Mouse (Mus musculus): ENCODE measurements around the gene Zbtb8a.
"Not testable (repeated sequence)": the region's sequence is repeated elsewhere in the genome, so short reads cannot be mapped to it uniquely, and the experiment has no call there.

Gene Zbtb8a

GRCm38 (mm10) chr4:129377601-129378390 lies at the start of gene Zbtb8a:
Gene Zbtb8a (minus strand): TSS chr4:129378116.
- in situ Hi-C loops (cut with MboI; ENCODE audit: low sequenced_read_pairs), result no loop called here

GRCm38 (mm10) chr4:129418321-129418720 lies 40.4 kb upstream of the Zbtb8a start:
- in situ Hi-C loops (cut with MboI; ENCODE audit: low sequenced_read_pairs), result no loop called here

DNA sequence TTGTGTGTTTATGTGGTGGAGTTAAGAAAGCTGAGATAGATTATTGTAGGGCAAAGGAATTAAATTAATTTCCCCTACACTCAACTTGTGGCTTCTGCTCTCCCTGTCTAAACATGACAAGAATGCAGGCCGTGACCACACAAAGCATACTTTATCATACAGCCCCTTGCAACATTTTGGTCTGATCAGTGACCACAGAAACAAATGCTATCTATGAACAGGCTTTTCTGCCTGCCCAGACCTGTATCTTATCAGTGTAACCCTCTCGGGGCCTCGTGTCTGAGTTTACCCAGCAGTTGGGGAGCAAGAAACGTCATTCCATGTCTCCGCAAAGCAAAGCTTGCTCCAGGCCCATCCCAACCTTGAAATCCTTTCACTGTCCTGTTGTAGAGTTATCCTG lies 38.6 kb upstream of the Zbtb8a start:
- in situ Hi-C loops (cut with MboI; ENCODE audit: low sequenced_read_pairs), result no loop called here

DNA sequence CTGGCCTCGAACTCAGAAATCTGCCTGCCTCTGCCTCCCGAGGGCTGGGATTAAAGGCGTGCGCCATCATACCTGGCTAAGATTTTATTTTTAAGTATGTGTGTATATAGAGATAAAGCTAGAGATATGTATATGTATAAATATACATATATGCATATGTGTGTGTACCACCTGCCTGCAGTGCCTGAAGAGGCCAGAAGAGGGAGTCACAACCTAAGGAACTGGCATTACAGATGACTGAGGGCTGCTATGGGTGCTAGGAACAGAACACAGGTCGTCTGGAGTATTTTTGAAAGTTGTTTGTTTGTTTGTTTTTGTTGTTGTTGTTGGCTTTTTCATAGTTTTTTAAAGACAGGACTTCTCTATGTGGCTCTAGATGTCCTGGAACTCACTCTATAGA lies 38.0 kb upstream of the Zbtb8a start:
- in situ Hi-C loops (cut with MboI; ENCODE audit: low sequenced_read_pairs), result no loop called here

DNA sequence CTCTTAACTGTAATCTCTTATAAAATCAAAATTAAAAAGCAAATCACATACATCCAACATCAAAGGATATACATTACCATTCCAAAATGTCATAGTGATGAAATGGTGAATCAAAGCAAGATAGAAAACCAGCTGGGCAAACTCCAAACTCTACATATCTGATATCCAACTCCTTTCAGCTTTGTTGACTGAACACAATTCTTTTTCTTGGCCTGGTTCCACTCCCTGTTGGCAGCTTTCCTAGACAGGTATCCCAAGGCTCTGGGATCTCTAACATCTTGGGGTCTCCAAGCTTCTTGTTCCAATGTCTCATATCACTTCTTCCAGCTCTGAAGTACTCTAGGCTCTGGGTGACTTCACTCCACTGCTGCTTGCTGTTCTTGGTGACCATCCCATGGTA lies 33.1 kb upstream of the Zbtb8a start:
- in situ Hi-C loops (cut with MboI; ENCODE audit: low sequenced_read_pairs), result no loop called here

DNA sequence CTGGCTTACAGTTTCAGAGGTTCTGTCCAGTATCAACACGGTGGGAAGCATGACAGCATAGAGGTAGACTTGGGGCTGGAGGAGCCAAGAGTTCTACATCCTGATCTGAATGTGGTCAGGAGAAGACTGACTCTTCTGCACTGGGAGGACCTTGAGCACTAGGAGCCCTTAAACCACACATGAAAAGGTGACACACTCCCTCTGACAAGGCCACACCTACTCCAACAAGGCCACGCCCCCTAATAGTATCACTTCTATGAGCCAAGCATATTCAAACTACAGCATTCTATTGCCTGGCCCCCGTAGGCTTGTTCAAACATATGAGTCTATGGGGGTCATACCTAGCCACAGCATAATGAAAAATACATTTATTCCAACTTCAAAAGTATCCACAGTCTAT lies 32.6 kb upstream of the Zbtb8a start:
- in situ Hi-C loops (cut with MboI; ENCODE audit: low sequenced_read_pairs), result not testable (repeated sequence)

GRCm38 (mm10) chr4:129406447-129406846 lies 28.5 kb upstream of the Zbtb8a start:
- in situ Hi-C loops (cut with MboI; ENCODE audit: low sequenced_read_pairs), result no loop called here

- in situ Hi-C loops (cut with MboI; ENCODE audit: low sequenced_read_pairs), result no loop called here
Observed at GRCm38 (mm10) chr4:129399813-129400212, 21.9 kb upstream of the Zbtb8a start.

DNA sequence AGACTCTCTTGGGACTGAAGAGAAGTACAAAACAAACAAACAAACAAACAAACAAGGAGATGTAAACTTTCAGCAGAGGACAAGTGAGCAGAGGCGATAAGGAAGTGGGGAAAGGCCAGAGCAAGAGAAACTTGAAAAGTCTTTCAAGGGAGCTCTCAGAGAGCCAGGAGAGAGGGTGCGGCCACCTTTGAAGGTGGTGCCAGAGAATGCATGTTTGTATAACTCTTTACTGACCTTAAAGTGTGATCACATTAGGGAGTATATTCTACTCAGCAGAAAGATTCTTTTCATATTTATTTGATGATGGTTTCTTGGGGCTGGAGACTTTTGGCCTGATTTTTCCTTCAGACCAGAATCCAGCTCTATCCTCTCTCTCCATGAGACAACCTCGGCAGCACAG lies 19.0 kb upstream of the Zbtb8a start:
- in situ Hi-C loops (cut with MboI; ENCODE audit: low sequenced_read_pairs), result no loop called here

DNA sequence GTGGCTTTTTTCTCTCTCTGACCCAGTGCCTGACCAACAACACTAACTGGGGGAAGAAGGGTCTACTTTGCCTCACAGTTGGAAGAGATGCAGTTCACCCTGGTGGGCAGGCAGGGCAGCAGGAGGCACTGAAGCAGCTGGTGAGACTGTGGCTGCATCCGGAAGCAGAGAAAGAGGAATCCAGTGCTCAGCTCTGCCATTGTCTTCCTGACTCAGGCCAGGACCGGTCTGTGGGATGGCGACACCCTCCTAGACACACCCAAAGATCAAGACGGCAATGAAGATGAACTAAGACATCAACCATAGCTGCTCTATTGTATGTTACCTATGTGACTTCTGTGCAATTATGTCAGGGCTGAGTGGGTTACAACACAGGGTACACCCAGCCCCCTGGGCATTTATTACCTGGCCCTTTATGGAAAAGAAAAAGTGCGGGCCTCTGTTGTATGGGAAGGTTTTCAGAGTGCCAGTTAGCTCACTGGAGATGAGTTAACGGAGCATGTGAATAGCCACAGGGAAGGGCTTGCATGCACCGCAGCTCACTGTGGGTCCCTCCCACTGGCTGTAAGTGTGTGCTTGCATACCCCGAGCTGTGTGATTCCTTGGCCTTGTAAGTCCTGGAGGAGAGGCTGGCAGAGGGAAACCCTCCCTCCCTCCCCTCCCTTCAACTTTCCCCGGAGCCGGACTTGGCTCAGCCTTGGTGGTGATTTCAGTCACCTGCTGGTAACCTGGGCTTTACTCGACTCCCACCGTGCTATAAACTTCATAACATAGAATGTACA lies 16.4 kb upstream of the Zbtb8a start:
- in situ Hi-C loops (cut with MboI; ENCODE audit: low sequenced_read_pairs), result no loop called here

- in situ Hi-C loops (cut with MboI; ENCODE audit: low sequenced_read_pairs), result no loop called here
Observed at GRCm38 (mm10) chr4:129390936-129391557, 13.1 kb upstream of the Zbtb8a start.

DNA sequence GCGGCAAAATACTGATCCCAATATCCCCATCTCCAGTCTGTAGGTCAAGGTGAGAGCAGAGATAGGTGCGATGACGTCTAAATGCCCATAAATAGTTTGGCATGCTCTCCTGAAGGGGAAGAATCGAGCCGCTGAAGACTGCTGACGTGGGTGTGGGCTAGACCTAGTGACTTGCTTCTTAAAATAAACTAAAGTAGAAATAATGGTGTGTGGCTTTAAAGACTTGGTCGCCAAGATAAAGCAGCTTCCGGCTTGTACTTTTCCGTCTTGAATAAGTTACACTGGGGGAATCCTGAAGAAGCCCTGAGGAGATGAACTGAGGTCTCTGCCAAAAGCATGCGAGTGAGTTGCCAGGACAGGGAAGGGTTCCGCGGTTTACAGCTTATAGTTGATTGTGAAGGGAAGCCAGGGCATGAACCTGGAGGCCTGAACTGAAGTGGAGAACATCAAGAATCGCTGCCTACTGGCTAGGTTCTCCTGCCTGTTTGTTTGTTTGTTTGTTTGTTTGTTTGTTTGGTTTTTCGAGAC lies 12.4 kb upstream of the Zbtb8a start:
- in situ Hi-C loops (cut with MboI; ENCODE audit: low sequenced_read_pairs), result no loop called here

GRCm38 (mm10) chr4:129388404-129388803 lies 10.5 kb upstream of the Zbtb8a start:
- in situ Hi-C loops (cut with MboI; ENCODE audit: low sequenced_read_pairs), result no loop called here

- in situ Hi-C loops (cut with MboI; ENCODE audit: low sequenced_read_pairs), result no loop called here
Observed at GRCm38 (mm10) chr4:129386989-129387388, 9.1 kb upstream of the Zbtb8a start.

GRCm38 (mm10) chr4:129386269-129386946 lies 8.5 kb upstream of the Zbtb8a start:
- in situ Hi-C loops (cut with MboI; ENCODE audit: low sequenced_read_pairs), result no loop called here

- in situ Hi-C loops (cut with MboI; ENCODE audit: low sequenced_read_pairs), result no loop called here
Observed at GRCm38 (mm10) chr4:129385685-129386084, 7.8 kb upstream of the Zbtb8a start.

DNA sequence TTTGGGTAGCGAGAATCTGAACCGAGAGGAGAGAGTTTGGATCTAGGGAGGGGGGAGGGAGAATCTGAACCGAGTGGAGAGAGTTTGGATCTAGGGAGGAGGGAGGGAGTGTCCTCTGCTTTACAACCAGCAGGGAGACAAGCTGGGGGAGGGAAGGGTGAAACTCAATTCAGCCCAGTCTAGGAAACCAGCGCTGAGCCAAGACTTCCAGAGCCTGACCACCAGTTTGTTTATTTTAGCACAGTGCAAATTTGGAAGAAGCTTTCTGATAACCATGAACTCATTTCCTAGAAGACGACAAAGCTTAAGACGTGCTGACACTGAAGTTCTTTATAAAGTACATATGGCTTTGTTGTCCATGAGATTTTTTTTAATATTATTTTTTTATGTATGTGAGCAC lies 6.5 kb upstream of the Zbtb8a start:
- in situ Hi-C loops (cut with MboI; ENCODE audit: low sequenced_read_pairs), result no loop called here

- in situ Hi-C loops (cut with MboI; ENCODE audit: low sequenced_read_pairs), result no loop called here
Observed at GRCm38 (mm10) chr4:129383586-129383985, 5.7 kb upstream of the Zbtb8a start.

GRCm38 (mm10) chr4:129382488-129382887 lies 4.6 kb upstream of the Zbtb8a start:
- in situ Hi-C loops (cut with MboI; ENCODE audit: low sequenced_read_pairs), result no loop called here

GRCm38 (mm10) chr4:129382029-129382428 lies 4.1 kb upstream of the Zbtb8a start:
- in situ Hi-C loops (cut with MboI; ENCODE audit: low sequenced_read_pairs), result no loop called here

DNA sequence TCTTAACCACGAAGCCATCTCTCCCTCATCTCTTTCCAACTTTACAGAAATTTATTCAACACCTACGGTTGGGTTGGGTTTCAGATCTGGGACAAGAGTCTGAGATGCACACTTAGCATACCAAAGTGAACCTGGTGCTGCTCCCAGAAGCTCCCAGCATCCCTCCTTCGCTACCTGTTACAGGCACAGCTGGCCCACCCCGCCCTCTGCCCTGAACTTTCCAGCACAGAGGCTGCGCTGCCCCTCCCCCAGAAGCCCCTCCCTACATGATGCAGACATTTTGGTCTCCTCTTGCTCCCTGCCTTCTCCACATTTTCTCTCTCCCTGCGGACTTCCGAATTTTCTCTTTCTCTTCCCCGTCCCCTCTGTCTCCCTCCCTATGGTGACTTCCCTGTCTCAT lies 3.2 kb upstream of the Zbtb8a start:
- in situ Hi-C loops (cut with MboI; ENCODE audit: low sequenced_read_pairs), result no loop called here
